Mouse (Mus musculus) liver, embryonic 14.5 days (tissue): Measurements from ENCODE around the gene Bcl9l. TPM values are rescaled to one million over a fixed set of nuclear protein-coding genes. Genes with fewer than 3 reads are reported as not detected.
A peak's percentile ranks its signal among the peaks of the same experiment; 100 is the strongest.

ENCODE experiments used
- ATAC-seq: fragments of 200-750 bp; cut with Nextera tagmentation; 2 replicates; pipeline ENCODE4 v1.8.0; 2017; ENCODE audit warnings: moderate number of reproducible peaks, mild to moderate bottlenecking, moderate library complexity; ENCODE audit not compliant: insufficient read depth
- DNase-seq, 3 experiments: peaks; one replicate each; pipeline ENCODE4 v3.0.0-alpha.2; 2012 to 2013; ENCODE audit warnings: low read depth in 3 of 3, low spot score in 3 of 3
- H3K27ac ChIP-seq: fragments of 300-500 bp; sonication (generic); 2 replicates; pipeline ENCODE4 v1.5.1; 2014; ENCODE audit warnings: moderate library complexity, mild to moderate bottlenecking, control low read depth, inconsistent platforms
- H3K27me3 ChIP-seq: fragments of 300-500 bp; sonication (generic); 2 replicates; pipeline ENCODE4 v1.6.1; 2014; ENCODE audit warnings: mild to moderate bottlenecking, low read length, moderate library complexity; ENCODE audit not compliant: control insufficient read depth, insufficient read depth
- H3K36me3 ChIP-seq: fragments of 300-500 bp; sonication (generic); replicated peaks from 2 replicates; pipeline ENCODE4 v1.6.1; 2014; ENCODE audit warnings: low read depth; ENCODE audit not compliant: control insufficient read depth, insufficient read depth
- H3K4me1 ChIP-seq, 2 experiments: fragments of 200-500 bp in 1 of 2; fragments of 300-500 bp in 1 of 2; sonication (generic) in 1 of 2; replicated peaks; 2 replicates each; pipeline ENCODE4 v1.6.1; 2012 to 2014; ENCODE audit warnings: antibody characterized with exemption in 1 of 2, inconsistent platforms in 1 of 2, low read length in 1 of 2; ENCODE audit not compliant: control insufficient read depth in 2 of 2, insufficient read depth in 2 of 2
- H3K4me2 ChIP-seq: fragments of 300-500 bp; sonication (generic); 2 replicates; pipeline ENCODE4 v1.6.1; 2014; ENCODE audit warnings: low read depth, mild to moderate bottlenecking, control low read depth, moderate library complexity
- H3K4me3 ChIP-seq, 2 experiments: fragments of 200-500 bp in 1 of 2; fragments of 300-500 bp in 1 of 2; sonication (generic) in 1 of 2; 2 replicates each; pipeline ENCODE4 v1.5.1; 2012 to 2014; ENCODE audit warnings: low read depth in 2 of 2, low read length in 2 of 2, mild to moderate bottlenecking in 2 of 2, control low read depth in 1 of 2, inconsistent platforms in 1 of 2, moderate library complexity in 1 of 2; ENCODE audit not compliant: insufficient read depth in 1 of 2
- H3K9ac ChIP-seq: fragments of 300-500 bp; sonication (generic); replicated peaks from 2 replicates; pipeline ENCODE4 v1.6.1; 2014; ENCODE audit warnings: mild to moderate bottlenecking, control low read depth, moderate library complexity
- H3K9me3 ChIP-seq: fragments of 300-500 bp; sonication (generic); 2 replicates; pipeline ENCODE4 v1.6.1; 2016; ENCODE audit warnings: low read length, mixed read lengths; ENCODE audit not compliant: control insufficient read depth
- CTCF ChIP-seq: IDR thresholded peaks from 2 replicates; pipeline ENCODE4 v1.5.1; 2016; ENCODE audit warnings: antibody characterized with exemption, low read depth, control low read depth
- EP300 ChIP-seq: IDR thresholded peaks from 2 replicates; pipeline ENCODE4 v1.6.1; 2016; ENCODE audit warnings: antibody characterized with exemption, low read depth
- WGBS: fragments of 180-500 bp; shearing (Covaris S2); extraction: QIAGEN DNeasy Blood & Tissue Kit; methylation state at CpG from one replicate; pipeline ENCODE4 v1.1.7; 2014; ENCODE audit not compliant: insufficient replicate concordance; 5-methylcytosine and 5-hydroxymethylcytosine counted together
- polyA plus RNA-seq, 2 experiments: library from polyadenylated mRNA; depleted of rRNA in 1 of 2; stranded (reverse) in 1 of 2; unstranded in 1 of 2; fragments of >200 nt; fragmentation: Nextera tagmentation in 1 of 2; extraction: Ambion mirVana in 1 of 2; gene quantifications; 2 replicates each; pipeline versions ENCODE4 v1.2.1 to v1.2.3; 2012 to 2014

Gene Bcl9l
- polyA plus RNA-seq, 2 experiments, result 1.5 to 1.6 TPM

DNA sequence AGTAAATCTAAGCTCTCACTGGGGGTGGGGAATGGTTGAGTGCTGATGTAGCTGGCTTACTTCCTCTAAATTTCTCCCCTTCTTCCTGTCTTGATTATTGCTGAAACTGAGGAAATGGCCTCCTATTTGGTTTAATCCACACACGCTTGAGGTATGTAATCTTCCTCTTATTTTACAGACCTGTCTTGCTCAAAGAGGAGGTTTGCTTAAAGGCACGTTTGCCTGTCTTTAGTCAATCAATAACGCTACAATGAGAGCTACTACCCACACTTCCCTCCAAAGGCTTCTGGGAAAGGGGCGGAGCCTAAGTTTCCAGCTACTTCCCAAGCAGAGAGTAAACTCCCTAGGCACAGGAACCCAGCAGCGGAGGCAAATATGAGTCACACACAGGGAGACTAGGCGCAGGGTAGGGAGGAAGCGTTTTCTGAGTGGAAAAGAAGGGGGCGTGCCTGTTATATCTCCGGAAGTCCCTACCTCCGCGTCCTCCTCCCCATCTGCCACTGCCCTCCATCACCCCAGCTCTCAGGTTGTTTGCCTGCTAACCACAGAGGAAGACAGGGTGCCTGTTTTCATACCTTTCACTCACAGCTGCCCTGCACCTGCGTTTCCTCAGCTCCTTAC is 32.6 kb downstream of the Bcl9l start:
- H3K36me3 ChIP-seq, result no peaks in the 10 kb centered on the region
- peak overlapping the region; percentile 52 for H3K4me2 ChIP-seq
- peak overlapping the region; percentile 11 to 20; a peak in 3 of 4 replicates for H3K4me3 ChIP-seq
- TF ChIP-seq CTCF, result no peak
- no peak for TF ChIP-seq EP300
- no peak overlapping the region for H3K27ac ChIP-seq
- H3K9ac ChIP-seq, result no peak overlapping the region
- no peaks in the 10 kb centered on the region for H3K9me3 ChIP-seq
- WGBS, result 15% methylated on average over 12 of the region's 12 CpGs
- no peaks in the 10 kb centered on the region for H3K27me3 ChIP-seq
- DNase-seq (peak; percentile 42 to 61 (median 45)), ATAC-seq (peak; percentile 45; the same call in 1 of the 2 replicates)
- peaks cover 0 to 17% of the 10 kb centered on the region in 2 experiments; a peak in 2 of 4 replicates for H3K4me1 ChIP-seq

DNA sequence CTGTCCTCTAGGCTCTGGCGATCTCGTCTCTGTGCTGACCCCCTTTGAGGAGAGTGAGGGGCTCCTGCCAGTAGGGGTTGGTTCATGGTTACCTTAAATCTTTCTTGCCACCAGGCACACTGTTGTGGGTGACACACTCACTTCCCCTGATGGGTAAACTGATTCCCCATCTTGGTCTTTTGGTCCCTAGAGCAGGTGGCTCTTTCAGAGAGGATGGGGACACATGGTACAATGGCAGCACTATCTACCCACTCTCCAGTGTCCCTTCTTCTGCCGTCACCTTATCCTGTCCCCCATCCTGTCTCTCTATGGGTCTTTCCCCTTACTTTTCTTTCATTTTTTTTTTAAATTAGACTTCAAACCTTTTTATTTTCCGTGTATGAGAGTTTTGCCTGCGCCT is 33.3 kb downstream of the Bcl9l start:
- H3K27ac ChIP-seq, result no peak overlapping the region
- no peaks in the 10 kb centered on the region for H3K9me3 ChIP-seq
- DNase-seq (no peak), ATAC-seq (no peak)
- no peak overlapping the region for H3K9ac ChIP-seq
- TF ChIP-seq CTCF (no peak), EP300 (no peak)
- WGBS, result 61% methylated on average over 5 of the region's 5 CpGs
- no peak overlapping the region for H3K4me3 ChIP-seq
- H3K4me1 ChIP-seq, result peaks cover 0 to 17% of the 10 kb centered on the region in 2 experiments; a peak in 2 of 4 replicates
- no peaks in the 10 kb centered on the region for H3K36me3 ChIP-seq
- no peaks in the 10 kb centered on the region for H3K27me3 ChIP-seq
- peak overlapping the region; percentile 52 for H3K4me2 ChIP-seq

- DNase-seq (no peak), ATAC-seq (no peak)
- Histone ChIP-seq H3K9ac (no peak overlapping the region), H3K27me3 (no peaks in the 10 kb centered on the region), H3K4me2 (no peak overlapping the region), H3K9me3 (no peaks in the 10 kb centered on the region), H3K27ac (no peak overlapping the region), H3K4me1 (peaks cover 0 to 17% of the 10 kb centered on the region in 2 experiments; a peak in 2 of 4 replicates), H3K4me3 (no peak overlapping the region), H3K36me3 (no peaks in the 10 kb centered on the region)
- TF ChIP-seq CTCF, result no peak
- TF ChIP-seq EP300, result no peak
- 27% methylated on average over 4 of the region's 4 CpGs for WGBS
Measured at GRCm38 (mm10) chr9:44517368-44517767, 34.7 kb downstream of the Bcl9l start.

GRCm38 (mm10) chr9:44518068-44518467 is 35.4 kb downstream of the Bcl9l start:
- Histone ChIP-seq H3K4me2 (no peak overlapping the region), H3K27ac (no peak overlapping the region), H3K9me3 (no peaks in the 10 kb centered on the region), H3K9ac (no peak overlapping the region), H3K4me1 (peaks cover 0 to 15% of the 10 kb centered on the region in 2 experiments; a peak in 2 of 4 replicates), H3K36me3 (no peaks in the 10 kb centered on the region), H3K4me3 (no peak overlapping the region), H3K27me3 (no peaks in the 10 kb centered on the region)
- ATAC-seq (no peak), DNase-seq (no peak)
- WGBS, result 68% methylated on average over 7 of the region's 7 CpGs
- no peak for TF ChIP-seq EP300
- no peak for TF ChIP-seq CTCF

DNA sequence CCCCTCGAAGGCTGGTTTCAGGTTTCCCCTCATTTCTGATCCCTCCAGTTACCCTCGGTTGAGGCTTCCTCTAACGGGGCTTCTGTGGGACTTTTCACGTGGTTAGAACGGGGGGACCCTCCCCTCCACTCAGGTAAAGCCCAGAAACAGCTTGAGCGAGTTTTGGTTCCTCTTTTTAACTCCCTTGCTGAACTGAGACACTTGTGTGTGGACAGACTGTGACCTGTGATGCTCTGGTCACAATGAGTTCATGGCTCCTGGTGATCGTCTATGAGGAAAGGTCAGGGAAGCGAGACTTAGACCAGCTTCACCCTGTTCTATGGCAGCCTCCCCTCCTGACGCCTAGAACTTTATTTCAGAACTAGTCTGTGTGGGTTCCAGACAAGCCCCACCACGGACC is 39.3 kb downstream of the Bcl9l start:
- no peak for TF ChIP-seq EP300
- TF ChIP-seq CTCF, result no peak
- peaks cover 0 to 2% of the 10 kb centered on the region in 2 experiments; a peak in 1 of 4 replicates for H3K4me1 ChIP-seq
- H3K36me3 ChIP-seq, result no peaks in the 10 kb centered on the region
- no peak for ATAC-seq
- no peak overlapping the region for H3K4me2 ChIP-seq
- no peak overlapping the region for H3K27ac ChIP-seq
- H3K9me3 ChIP-seq, result no peaks in the 10 kb centered on the region
- WGBS, result 27% methylated on average over 10 of the region's 10 CpGs
- H3K9ac ChIP-seq, result no peak overlapping the region
- no peak for DNase-seq
- H3K27me3 ChIP-seq, result no peaks in the 10 kb centered on the region
- H3K4me3 ChIP-seq, result no peak overlapping the region
